Mouse (Mus musculus) central nervous system, embryonic 14 days (tissue): Measurements from ENCODE around the gene Mfsd7a. TPM values are rescaled to one million over a fixed set of nuclear protein-coding genes. Genes with fewer than 3 reads are reported as not detected.

Experiments used
- polyA plus RNA-seq: library from polyadenylated mRNA; depleted of rRNA; stranded (reverse); fragments of >200 nt; gene quantifications from 2 replicates; pipeline ENCODE4 v1.2.3, GENCODE M21; 2012; rRNA removed

The Mfsd7a gene
- 0.52 and 0.94 TPM in 2 replicates for polyA plus RNA-seq

GRCm38 (mm10) chr5:108448785-108449668 lies at the start of gene Mfsd7a:
Gene Mfsd7a (minus strand): TSS chr5:108448891.

GRCm38 (mm10) chr5:108461082-108462065 lies 12.7 kb upstream of the Mfsd7a start, which contains the start of gene Pcgf3:
Gene Pcgf3 (plus strand): TSS chr5:108461232.

GRCm38 (mm10) chr5:108433804-108434587 lies 14.7 kb downstream of the Mfsd7a start, which contains the start of gene Atp5k:
Gene Atp5k (minus strand): TSS chr5:108434448.

Other genes starting within 250 kb of the Mfsd7a start
- gene Dr1, start 180.0 kb downstream of the Mfsd7a start, polyA plus RNA-seq: 29.5 and 31.0 TPM in 2 replicates
- 5.9 TPM in 2 replicates for gene Pigg, start 136.3 kb downstream of the Mfsd7a start, polyA plus RNA-seq
- 6.6 and 7.5 TPM in 2 replicates for gene Gm42517, start 81.0 kb downstream of the Mfsd7a start, polyA plus RNA-seq
- not detected in 2 replicates for gene Pde6b, start 60.5 kb downstream of the Mfsd7a start, polyA plus RNA-seq
- gene Atp5k, start 14.4 kb downstream of the Mfsd7a start, polyA plus RNA-seq: 186 and 220 TPM in 2 replicates
- gene Pcgf3, start 12.3 kb upstream of the Mfsd7a start, polyA plus RNA-seq: 32.4 and 33.7 TPM in 2 replicates
- 22.0 and 24.0 TPM in 2 replicates for gene Cplx1, start 101.1 kb upstream of the Mfsd7a start, polyA plus RNA-seq
- gene Gak, start 180.9 kb upstream of the Mfsd7a start, polyA plus RNA-seq: 63.3 and 66.9 TPM in 2 replicates
- 32.3 and 32.4 TPM in 2 replicates for gene Tmem175, start 180.9 kb upstream of the Mfsd7a start, polyA plus RNA-seq
- gene Idua, start 211.4 kb upstream of the Mfsd7a start, polyA plus RNA-seq: 14.1 and 15.8 TPM in 2 replicates
- gene Dgkq, start 220.8 kb upstream of the Mfsd7a start, polyA plus RNA-seq: 64.9 and 65.8 TPM in 2 replicates
- gene Slc26a1, start 226.7 kb upstream of the Mfsd7a start, polyA plus RNA-seq: 2.5 and 2.6 TPM in 2 replicates
- gene Fgfrl1, start 243.5 kb upstream of the Mfsd7a start, polyA plus RNA-seq: 21.4 and 38.4 TPM in 2 replicates